Comparison of ENCODE assay signal across 11 mouse cellular contexts in the genomic region with DNA sequence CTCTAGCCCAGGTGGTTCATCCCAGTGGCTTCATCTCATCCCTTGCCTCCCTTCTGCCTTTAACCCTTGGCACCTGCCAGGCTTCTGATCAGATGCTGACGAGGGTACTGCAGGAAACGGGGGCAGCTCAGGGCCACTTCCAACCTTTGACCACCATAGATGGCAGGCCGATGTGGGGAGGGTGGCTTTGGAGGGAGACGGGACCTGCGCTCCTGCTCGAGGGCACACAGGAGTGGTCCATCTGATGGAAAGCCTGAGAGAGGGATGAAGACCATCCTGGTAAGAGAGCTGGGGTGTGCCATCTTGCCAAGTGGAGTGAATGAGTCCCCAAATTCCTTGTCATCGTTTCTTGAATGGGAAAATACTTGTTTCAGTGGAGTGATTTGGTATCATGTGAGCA.
"Had no signal": no experiment of that assay in that cellular context is flagged by ENCODE, and none has a peak within 500 bp of the region (broad histone marks: within the 10 kb centered on the region; RNA-seq: fewer than 3 reads in every experiment).

No protein-coding gene starts in this region.

- DNase-seq: kidney, adult 2 months; kidney, postnatal 25 days; lung, adult 18-20 months; lung, postnatal 4 days; right cerebral cortex, adult 18-20 months; right cerebral cortex, postnatal 25 days; thymus, postnatal 36 days had no signal

- H3K9me3 ChIP-seq: limb, embryonic 13.5 days had no signal

- H3K27me3 ChIP-seq: limb, embryonic 13.5 days had no signal

- H3K27ac ChIP-seq: left cerebral cortex, adult 2 months; limb, embryonic 13.5 days had no signal

- ATAC-seq: lung, postnatal 0 days; midbrain, embryonic 16.5 days had no signal
